Comparison of ENCODE assay signal across 8 mouse cellular contexts in the genomic region with DNA sequence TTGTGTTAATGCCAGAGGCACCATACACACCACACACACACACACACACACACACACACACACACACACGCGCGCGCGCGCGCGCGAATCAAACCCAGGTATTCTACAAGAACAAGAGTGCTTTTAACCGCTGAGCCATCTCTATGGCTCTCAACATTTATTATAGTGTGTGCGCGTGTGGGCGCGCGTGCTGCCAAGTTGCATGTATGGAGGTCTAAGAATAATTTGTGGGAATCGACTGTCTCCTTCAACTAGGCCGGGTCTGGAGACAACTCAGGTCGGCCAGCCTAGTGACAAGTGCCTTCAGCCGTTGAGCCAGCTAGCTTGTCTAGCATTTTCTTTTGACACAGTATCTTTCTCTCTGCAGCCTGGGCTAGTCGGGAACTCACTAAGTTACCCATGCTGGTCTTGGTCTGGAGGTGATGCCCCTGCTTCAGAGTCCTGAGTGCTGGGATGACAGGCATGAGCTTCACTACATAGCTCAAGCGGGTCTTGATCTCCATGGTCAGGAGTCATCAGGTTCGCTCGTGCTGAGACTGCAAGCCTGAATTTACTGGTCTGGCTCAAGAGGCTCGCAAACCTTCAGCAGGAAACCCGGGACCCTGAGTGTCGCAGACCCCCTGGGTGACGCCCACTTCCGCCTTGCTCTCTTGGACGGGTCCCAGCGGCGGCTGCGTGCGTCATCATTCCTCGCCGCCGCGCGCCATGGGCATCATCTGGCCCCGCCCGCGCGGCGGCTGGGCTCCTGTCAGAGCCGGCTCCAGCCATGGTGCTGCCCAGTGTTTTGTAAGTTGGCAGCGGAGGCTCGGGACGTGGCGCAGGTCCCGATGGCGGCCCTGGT. TPM values are rescaled to one million over a fixed set of nuclear protein-coding genes. Genes with fewer than 3 reads are reported as not detected.
DNase-seq lines count a peak whose midpoint lies in the region; ATAC-seq lines count a peak whose summit lies in the region.

A gene (plus strand): TSS at position 709 of the 841 bp plus-strand sequence.

- peaks cover 16% of the 10 kb centered on the region for H3K4me1 ChIP-seq in hindbrain, embryonic 15.5 days (replicated peaks)

- no peaks in the 10 kb centered on the region for H3K9me3 ChIP-seq in hindbrain, embryonic 15.5 days

- H3K27ac ChIP-seq in hindbrain, embryonic 15.5 days (replicated peaks), result peak within 1 kb of the TSS; percentile 93

- H3K27me3 ChIP-seq in hindbrain, embryonic 15.5 days, result no peaks in the 10 kb centered on the region

- H3K9ac ChIP-seq in hindbrain, embryonic 15.5 days, result peak within 1 kb of the TSS; percentile 96

- H3K4me2 ChIP-seq in hindbrain, embryonic 15.5 days, result peak within 1 kb of the TSS; percentile 82

- peak; percentile 89 for DNase-seq in T-cell, adult 2 months (ENCODE audit: low spot score)
- peak; percentile 92 to 93 for DNase-seq in cerebellum, postnatal 36 days
- DNase-seq in frontal cortex, postnatal 36 days (ENCODE audit: low spot score in 2 of 2), result peak; percentile 92 to 95
- peak; percentile 89 for DNase-seq in left cerebral cortex, adult 11 months (ENCODE audit: low spot score)
- DNase-seq in lung, postnatal 4 days, result peak; percentile 96
- peak; percentile 86 for DNase-seq in retina, postnatal 7 days (ENCODE audit: low read depth, low spot score)
- DNase-seq in urinary bladder, adult 2 months (ENCODE audit: low spot score), result peak; percentile 92

- H3K4me3 ChIP-seq in hindbrain, embryonic 15.5 days, result peak within 1 kb of the TSS; percentile 99

- no peaks in the 10 kb centered on the region for H3K36me3 ChIP-seq in hindbrain, embryonic 15.5 days

- 6% methylated on average over 50 of the region's 50 CpGs for WGBS in hindbrain, embryonic 15.5 days

- ATAC-seq in hindbrain, embryonic 15.5 days (ENCODE audit: low FRiP score, low read depth), result peak; percentile 98

RNA-seq across cellular contexts. Expression of the gene that starts here (rescaled TPM):
- 13.7 and 16.1 TPM in 2 replicates for polyA plus RNA-seq in hindbrain, embryonic 15.5 days (2015; fragmentation: Nextera tagmentation; extraction: Ambion mirVana)
- 18.3 and 22.9 TPM in 2 replicates for polyA plus RNA-seq in urinary bladder, adult 2 months (2012; rRNA removed)

Comparison
In these comparisons a context has a peak if more than half of its experiments do, and no peak if none do; other contexts are left out.
1. Peak in every context shown above with its lines: DNase-seq, ATAC-seq, H3K4me3 ChIP-seq and H3K27ac ChIP-seq.